Mouse (Mus musculus) C2C12 (cell line): ENCODE measurements around the gene Tsnax. TPM values are rescaled to one million over a fixed set of nuclear protein-coding genes. Genes with fewer than 3 reads are reported as not detected.

Experiments
- H3K27me3 ChIP-seq: one replicate; pipeline ENCODE4 v1.6.1; 2011; ENCODE audit not compliant: control insufficient read depth, insufficient read depth, insufficient read length
- H3K36me3 ChIP-seq: one replicate; pipeline ENCODE4 v1.6.1; 2011; ENCODE audit not compliant: control insufficient read depth, insufficient read depth
- H3K4me3 ChIP-seq: one replicate; pipeline ENCODE4 v1.5.1; 2011; ENCODE audit warnings: mild to moderate bottlenecking, control low read depth; ENCODE audit not compliant: poor library complexity, insufficient read depth, severe bottlenecking
- H3K79me2 ChIP-seq: one replicate; pipeline ENCODE4 v1.6.1; 2011; ENCODE audit not compliant: control insufficient read depth, insufficient read depth
- H3K79me3 ChIP-seq: one replicate; pipeline ENCODE4 v1.6.1; 2011; ENCODE audit warnings: low read depth, control low read depth
- H3ac ChIP-seq: one replicate; pipeline ENCODE3; 2011; ENCODE audit warnings: low read depth; ENCODE audit not compliant: control insufficient read depth, insufficient read length
- CEBPB ChIP-seq: IDR thresholded peaks from one replicate; pipeline ENCODE4 v1.6.1; 2011; ENCODE audit warnings: low read depth, mild to moderate bottlenecking, control low read depth, moderate library complexity
- CTCF ChIP-seq: IDR thresholded peaks from one replicate; pipeline ENCODE4 v1.5.1; 2011; ENCODE audit not compliant: control insufficient read depth, insufficient read depth, insufficient read length
- FOSL1 ChIP-seq: IDR thresholded peaks from one replicate; pipeline ENCODE4 v1.8.0; 2011; ENCODE audit warnings: mild to moderate bottlenecking, low read length; ENCODE audit not compliant: poor library complexity, insufficient read depth, severe bottlenecking
- MAX ChIP-seq: IDR thresholded peaks from one replicate; pipeline ENCODE4 v1.6.1; 2011; ENCODE audit warnings: mild to moderate bottlenecking, control low read depth
- MYOD1 ChIP-seq: IDR thresholded peaks from one replicate; pipeline ENCODE4 v1.6.1; 2011; ENCODE audit warnings: low read depth; ENCODE audit not compliant: control insufficient read depth, insufficient read length
- MYOG ChIP-seq: IDR thresholded peaks from one replicate; pipeline ENCODE4 v1.6.1; 2011; ENCODE audit not compliant: control insufficient read depth, insufficient read length; ENCODE audit errors: extremely low read depth
- USF1 ChIP-seq: IDR thresholded peaks from one replicate; pipeline ENCODE4 v1.6.1; 2011; ENCODE audit warnings: low read depth, mild to moderate bottlenecking, control low read depth, moderate library complexity
- long read RNA-seq, 2 experiments: library from polyadenylated mRNA; unstranded; transcript quantifications; one replicate each; pipeline ENCODE4 v2.0.0; 2019 to 2020
- polyA plus RNA-seq: library from polyadenylated mRNA; unstranded; fragments of >200 nt; fragmentation: generic; extraction: Trizol; gene quantifications from one replicate; pipeline ENCODE4 v1.2.1, GENCODE M21; 2012; ENCODE audit warnings: missing spikeins

Gene Tsnax
- 50.9 TPM for polyA plus RNA-seq
- long read RNA-seq, experiment 1, transcript Tsnax-201 (6 exons, 2,391 nt) = major isoform, 76 of 82 reads
- long read RNA-seq, experiment 1, partial matches to known transcripts = 0 of 82 reads
- long read RNA-seq, experiment 1, other reads (novel, unspliced or antisense) = 6 of 82 reads
- long read RNA-seq, experiment 2, transcript Tsnax-202 (5 exons, 2,169 nt) = minor isoform, 5 of 698 reads
- long read RNA-seq, experiment 2, transcript Tsnax-201 (6 exons, 2,391 nt) = major isoform, 666 of 698 reads
- long read RNA-seq, experiment 2, partial matches to known transcripts = 8 of 698 reads
- long read RNA-seq, experiment 2, other reads (novel, unspliced or antisense) = 19 of 698 reads

DNA sequence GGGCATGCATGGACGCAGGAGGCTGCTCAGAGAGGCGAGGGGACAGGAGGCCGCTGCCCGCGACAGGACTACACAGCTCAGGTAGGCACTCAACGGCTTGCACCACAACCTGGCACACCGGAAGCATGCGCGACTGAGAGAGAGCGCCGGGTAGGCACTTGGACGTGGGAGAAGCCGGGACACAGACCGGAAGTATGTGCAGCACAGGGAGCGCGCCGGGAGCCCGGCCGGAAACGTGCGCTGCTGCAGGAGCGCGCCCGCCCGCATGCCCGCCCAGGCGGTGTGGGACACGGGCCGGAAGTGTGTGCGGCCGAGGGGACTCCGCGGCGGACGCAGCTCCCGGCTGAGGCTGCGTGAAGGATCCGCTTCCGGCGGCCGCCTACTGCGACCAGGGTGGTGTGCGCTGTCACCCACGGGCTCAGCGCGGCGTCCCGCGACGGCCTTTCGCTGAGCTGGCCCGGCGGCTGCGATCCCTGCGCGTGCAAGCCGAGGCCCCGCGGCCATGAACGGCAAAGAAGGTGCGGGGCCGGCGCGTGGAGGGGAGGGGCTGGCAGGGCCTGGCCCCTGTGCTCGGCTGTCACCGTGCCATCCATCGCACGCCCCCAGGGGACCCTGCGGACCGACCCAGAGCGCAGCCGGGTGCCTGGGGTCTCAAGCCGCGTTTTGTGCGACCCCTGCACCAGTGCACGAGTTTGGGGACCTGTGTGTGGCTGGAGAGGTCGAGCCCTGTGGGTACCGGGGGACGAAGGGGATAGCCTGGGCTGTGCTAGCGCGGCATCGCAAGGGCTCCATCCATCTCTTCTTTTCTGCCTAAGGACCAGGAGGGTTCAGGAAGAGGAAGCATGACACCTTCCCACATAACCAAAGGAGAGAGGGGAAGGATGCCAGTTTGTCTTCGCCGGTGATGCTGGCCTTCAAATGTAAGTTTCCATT, at the start of gene Tsnax:
Gene Tsnax, plus strand, starts transcription at position 303 of the 933 bp plus-strand sequence.
- Histone ChIP-seq H3K27me3 (no peaks in the 10 kb centered on the region), H3K4me3 (peak within 1 kb of the TSS; percentile 82), H3ac (peak within 1 kb of the TSS; percentile 90), H3K79me2 (peaks cover 36% of the 10 kb centered on the region), H3K36me3 (peaks cover 33% of the 10 kb centered on the region), H3K79me3 (peaks cover 26% of the 10 kb centered on the region)
- TF ChIP-seq MYOD1 (no peak), FOSL1 (no peak), MAX (peak; percentile 87), CEBPB (no peak)

DNA sequence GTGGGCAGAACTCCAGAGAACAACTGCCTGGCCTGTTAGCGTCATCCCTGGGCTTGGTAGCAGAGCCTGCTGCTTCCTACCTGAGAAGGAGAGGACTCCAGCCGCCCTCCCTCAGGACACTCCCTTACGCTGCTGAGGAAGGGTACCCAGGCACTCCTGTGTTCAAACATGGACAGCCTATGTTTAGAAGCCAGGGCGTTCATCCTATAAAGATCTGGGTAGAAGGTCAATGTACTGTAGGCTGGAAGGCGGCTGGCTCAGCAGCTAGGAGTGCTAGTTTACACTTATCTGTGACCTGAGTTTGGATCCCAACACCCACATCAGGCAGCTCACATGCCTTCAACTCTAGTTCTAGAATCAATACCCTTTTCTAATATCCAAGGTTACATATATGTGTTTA, 49.6 kb upstream of the Tsnax start:
- Histone ChIP-seq H3ac (no peak overlapping the region), H3K79me3 (no peaks in the 10 kb centered on the region), H3K36me3 (no peaks in the 10 kb centered on the region), H3K79me2 (no peaks in the 10 kb centered on the region), H3K4me3 (no peak overlapping the region), H3K27me3 (no peaks in the 10 kb centered on the region)
- TF ChIP-seq USF1 = no peak

DNA sequence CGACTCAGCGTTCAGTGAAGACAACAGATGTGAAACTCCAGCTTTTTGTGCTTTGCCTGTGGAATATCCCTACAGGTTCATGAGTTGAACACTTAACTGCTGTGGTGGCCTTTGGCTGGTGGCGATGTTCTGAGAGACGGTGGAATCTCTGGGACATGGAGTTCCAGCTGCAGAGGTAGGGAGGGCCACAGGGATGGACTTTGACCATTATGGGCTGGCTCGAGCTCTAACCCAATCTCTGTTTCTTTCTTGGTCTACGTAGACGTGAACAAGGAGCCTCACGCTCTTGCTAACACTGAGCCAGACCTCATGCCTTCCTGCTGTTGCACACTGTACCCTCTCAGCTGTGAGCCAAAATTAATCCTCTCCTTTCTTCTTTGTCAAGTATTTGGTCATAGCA, 47.8 kb upstream of the Tsnax start:
- Histone ChIP-seq H3K27me3 (no peaks in the 10 kb centered on the region), H3K79me3 (no peaks in the 10 kb centered on the region), H3K79me2 (no peaks in the 10 kb centered on the region), H3K4me3 (no peak overlapping the region), H3ac (no peak overlapping the region), H3K36me3 (no peaks in the 10 kb centered on the region)
- TF ChIP-seq CEBPB = no peak
- TF ChIP-seq FOSL1 = no peak

DNA sequence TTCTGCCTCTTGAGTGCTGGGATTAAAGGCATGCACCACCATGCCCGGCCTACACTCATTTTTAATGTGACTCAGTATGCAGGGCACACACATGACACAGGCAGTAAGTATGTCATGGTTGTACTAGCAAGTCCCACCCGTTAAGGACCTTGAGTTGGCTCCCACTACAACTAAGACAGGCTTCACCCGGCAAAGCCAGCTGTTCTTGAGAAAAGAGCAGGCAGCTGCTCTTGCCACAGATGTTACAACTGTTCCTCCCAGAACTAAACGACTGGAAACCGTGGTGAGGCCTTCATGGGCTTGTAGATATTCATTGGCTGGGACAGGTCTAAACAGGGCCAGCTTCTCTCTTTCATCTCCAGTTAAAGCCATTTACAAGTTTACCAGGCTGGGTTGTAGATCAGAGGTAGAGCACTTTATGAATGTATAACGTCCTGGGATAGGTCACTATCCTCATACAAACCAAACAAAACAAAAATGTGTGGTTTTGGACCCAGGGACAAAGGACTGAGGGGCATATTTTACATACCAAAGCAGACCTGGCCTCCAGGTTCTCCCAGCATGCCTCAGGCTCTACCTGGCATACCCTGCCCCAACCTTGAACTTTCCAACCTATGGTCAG, 42.4 kb upstream of the Tsnax start:
- Histone ChIP-seq H3K4me3 (no peak overlapping the region), H3ac (no peak overlapping the region), H3K79me3 (no peaks in the 10 kb centered on the region), H3K79me2 (no peaks in the 10 kb centered on the region), H3K36me3 (no peaks in the 10 kb centered on the region), H3K27me3 (no peaks in the 10 kb centered on the region)
- TF ChIP-seq CEBPB (no peak), FOSL1 (no peak), USF1 (no peak), MYOD1 (no peak), MAX (no peak), CTCF (no peak), MYOG (no peak)

DNA sequence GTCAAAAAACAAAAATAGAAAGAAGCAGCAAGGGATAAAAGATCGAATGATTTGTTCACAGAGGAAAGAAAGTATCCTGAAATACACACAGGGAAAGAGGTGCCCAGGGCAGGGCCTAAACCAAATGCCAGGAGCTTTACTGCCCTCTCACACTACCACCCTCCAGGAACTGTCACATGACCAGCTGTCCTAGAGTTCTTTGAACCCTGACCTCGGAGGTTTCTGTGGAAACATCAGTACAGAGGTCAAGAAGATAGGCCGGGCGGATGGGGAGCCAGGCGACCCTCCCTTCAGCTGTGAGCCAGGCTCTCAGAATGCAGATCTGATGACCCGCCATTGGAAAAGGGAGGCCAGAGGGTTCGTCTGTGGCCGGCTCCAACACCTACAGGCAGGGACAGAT, 39.6 kb upstream of the Tsnax start:
- H3K79me2 ChIP-seq = no peaks in the 10 kb centered on the region
- no peaks in the 10 kb centered on the region for H3K36me3 ChIP-seq
- no peak for TF ChIP-seq MYOG
- no peak for TF ChIP-seq FOSL1
- no peak for TF ChIP-seq USF1
- no peak for TF ChIP-seq CTCF
- H3ac ChIP-seq = no peak overlapping the region
- no peaks in the 10 kb centered on the region for H3K27me3 ChIP-seq
- H3K79me3 ChIP-seq = no peaks in the 10 kb centered on the region
- no peak overlapping the region for H3K4me3 ChIP-seq

DNA sequence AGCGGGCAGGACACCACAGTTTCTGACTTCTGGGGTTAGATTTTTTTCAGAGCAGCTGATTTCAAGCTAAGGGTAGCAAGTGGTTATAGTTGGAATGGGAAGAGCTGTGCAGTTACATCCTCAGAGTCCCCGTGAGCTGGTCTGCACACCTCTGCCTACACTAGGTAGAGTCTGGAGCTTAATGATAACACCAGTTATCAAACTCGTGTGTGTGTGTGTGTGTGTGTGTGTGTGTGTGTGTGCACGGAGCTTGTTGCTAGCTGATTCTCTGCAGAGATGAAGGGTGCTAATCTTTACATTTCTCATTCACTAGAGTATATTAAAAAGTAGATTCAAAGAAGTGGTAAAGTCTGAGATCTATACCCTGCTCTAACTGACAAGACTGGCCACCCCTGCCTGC, 38.5 kb upstream of the Tsnax start:
- H3K27me3 ChIP-seq = no peaks in the 10 kb centered on the region
- no peaks in the 10 kb centered on the region for H3K79me2 ChIP-seq
- TF ChIP-seq MYOD1 (no peak), FOSL1 (no peak), MAX (no peak), CTCF (no peak), MYOG (no peak), CEBPB (no peak), USF1 (no peak)
- H3ac ChIP-seq = no peak overlapping the region
- no peak overlapping the region for H3K4me3 ChIP-seq
- no peaks in the 10 kb centered on the region for H3K36me3 ChIP-seq
- H3K79me3 ChIP-seq = no peaks in the 10 kb centered on the region
